Mouse (Mus musculus): ENCODE measurements at regions not wholly inside any gene's neighbourhood (a gene's known extent, or its start where the extent isn't known, plus 50 kb on each side); places are given as distances from the start of the nearest gene placed in this dataset.

GRCm38 (mm10) chr7:67462591-67462990 is 89.9 kb upstream of the Mef2a start:
- H3K27ac ChIP-seq (ENCODE audit: insufficient read depth, low read depth, low read length): 0 out of 2 replicates have a peak overlapping the region, but pooled peaks have one; percentile 1
- no peak overlapping the region for H3K4me3 ChIP-seq (ENCODE audit: insufficient read depth, low read depth, low read length)
- TF ChIP-seq POLR2A (IDR thresholded peaks at IDR 0.05; ENCODE audit: insufficient read depth, low read depth, low read length): no peak
- TF ChIP-seq CTCF (IDR thresholded peaks at IDR 0.05; ENCODE audit: insufficient read depth, low read depth, low read length): no peak
- 60% methylated on average over 9 of the region's 9 CpGs for WGBS
- H3K4me1 ChIP-seq (ENCODE audit: control insufficient read depth, insufficient read depth, low read length): peaks cover 35% of the 10 kb centered on the region

- TF ChIP-seq POLR2A (IDR thresholded peaks at IDR 0.05; ENCODE audit: insufficient read depth, low read depth, low read length): no peak
- peaks cover 35% of the 10 kb centered on the region for H3K4me1 ChIP-seq (ENCODE audit: control insufficient read depth, insufficient read depth, low read length)
- H3K4me3 ChIP-seq (ENCODE audit: insufficient read depth, low read depth, low read length): no peak overlapping the region
- WGBS: 71% methylated on average over 11 of the region's 11 CpGs
- H3K27ac ChIP-seq (ENCODE audit: insufficient read depth, low read depth, low read length): 0 out of 2 replicates have a peak overlapping the region, but pooled peaks have one; percentile 1
Observed at GRCm38 (mm10) chr7:67461333-67462255, 88.9 kb upstream of the Mef2a start.

GRCm38 (mm10) chr7:67459810-67460209 is 87.2 kb upstream of the Mef2a start:
- WGBS: 36% methylated on average over 10 of the region's 10 CpGs
- no peak overlapping the region for H3K4me3 ChIP-seq (ENCODE audit: insufficient read depth, low read depth, low read length)
- peak overlapping the region; percentile 35; the same call in 1 of the 2 replicates for H3K27ac ChIP-seq (ENCODE audit: insufficient read depth, low read depth, low read length)
- peaks cover 35% of the 10 kb centered on the region for H3K4me1 ChIP-seq (ENCODE audit: control insufficient read depth, insufficient read depth, low read length)
- TF ChIP-seq CTCF (IDR thresholded peaks at IDR 0.05; ENCODE audit: insufficient read depth, low read depth, low read length) (no peak), POLR2A (IDR thresholded peaks at IDR 0.05; ENCODE audit: insufficient read depth, low read depth, low read length) (no peak)

GRCm38 (mm10) chr7:67459209-67459608 is 86.6 kb upstream of the Mef2a start:
- Histone ChIP-seq H3K27ac (ENCODE audit: insufficient read depth, low read depth, low read length) (no peak overlapping the region), H3K4me3 (ENCODE audit: insufficient read depth, low read depth, low read length) (no peak overlapping the region)
- TF ChIP-seq CTCF (IDR thresholded peaks at IDR 0.05; ENCODE audit: insufficient read depth, low read depth, low read length): no peak
- TF ChIP-seq POLR2A (IDR thresholded peaks at IDR 0.05; ENCODE audit: insufficient read depth, low read depth, low read length): no peak

GRCm38 (mm10) chr7:67458640-67459039 is 86.0 kb upstream of the Mef2a start:
- no peak overlapping the region for H3K4me3 ChIP-seq (ENCODE audit: insufficient read depth, low read depth, low read length)
- 98% methylated on average over 4 of the region's 4 CpGs for WGBS
- H3K27ac ChIP-seq (ENCODE audit: insufficient read depth, low read depth, low read length): no peak overlapping the region
- peaks cover 35% of the 10 kb centered on the region for H3K4me1 ChIP-seq (ENCODE audit: control insufficient read depth, insufficient read depth, low read length)
- TF ChIP-seq CTCF (IDR thresholded peaks at IDR 0.05; ENCODE audit: insufficient read depth, low read depth, low read length): no peak
- TF ChIP-seq POLR2A (IDR thresholded peaks at IDR 0.05; ENCODE audit: insufficient read depth, low read depth, low read length): no peak

More at GRCm38 (mm10) chr7:67459209-67459608, 86.6 kb upstream of the Mef2a start:
- 96% methylated on average over 9 of the region's 9 CpGs for WGBS
- peaks cover 35% of the 10 kb centered on the region for H3K4me1 ChIP-seq (ENCODE audit: control insufficient read depth, insufficient read depth, low read length)

GRCm38 (mm10) chr7:67457898-67458297 is 85.2 kb upstream of the Mef2a start:
- 69% methylated on average over 1 of the region's 1 CpGs for WGBS
- no peak overlapping the region for H3K27ac ChIP-seq (ENCODE audit: insufficient read depth, low read depth, low read length)
- peaks cover 27% of the 10 kb centered on the region for H3K4me1 ChIP-seq (ENCODE audit: control insufficient read depth, insufficient read depth, low read length)
- no peak overlapping the region for H3K4me3 ChIP-seq (ENCODE audit: insufficient read depth, low read depth, low read length)
- TF ChIP-seq POLR2A (IDR thresholded peaks at IDR 0.05; ENCODE audit: insufficient read depth, low read depth, low read length) (no peak), CTCF (IDR thresholded peaks at IDR 0.05; ENCODE audit: insufficient read depth, low read depth, low read length) (no peak)

- no peak overlapping the region for H3K4me3 ChIP-seq (ENCODE audit: insufficient read depth, low read depth, low read length)
- TF ChIP-seq POLR2A (IDR thresholded peaks at IDR 0.05; ENCODE audit: insufficient read depth, low read depth, low read length): no peak
- TF ChIP-seq CTCF (IDR thresholded peaks at IDR 0.05; ENCODE audit: insufficient read depth, low read depth, low read length): no peak
- H3K27ac ChIP-seq (ENCODE audit: insufficient read depth, low read depth, low read length): no peak overlapping the region
- peaks cover 17% of the 10 kb centered on the region for H3K4me1 ChIP-seq (ENCODE audit: control insufficient read depth, insufficient read depth, low read length)
- WGBS: 87% methylated on average over 4 of the region's 4 CpGs
Observed at GRCm38 (mm10) chr7:67456015-67456414, 83.4 kb upstream of the Mef2a start.

GRCm38 (mm10) chr7:67454458-67454857 is 81.8 kb upstream of the Mef2a start:
- WGBS: 72% methylated on average over 4 of the region's 4 CpGs
- H3K4me1 ChIP-seq (ENCODE audit: control insufficient read depth, insufficient read depth, low read length): peaks cover 4% of the 10 kb centered on the region; the same call in 1 of the 2 replicates

GRCm38 (mm10) chr7:67451157-67451793 is 78.6 kb upstream of the Mef2a start:
- 72% methylated on average over 6 of the region's 6 CpGs for WGBS
- TF ChIP-seq CTCF (IDR thresholded peaks at IDR 0.05; ENCODE audit: insufficient read depth, low read depth, low read length) (no peak), POLR2A (IDR thresholded peaks at IDR 0.05; ENCODE audit: insufficient read depth, low read depth, low read length) (no peak)
- Histone ChIP-seq H3K4me3 (ENCODE audit: insufficient read depth, low read depth, low read length) (no peak overlapping the region), H3K27ac (ENCODE audit: insufficient read depth, low read depth, low read length) (no peak overlapping the region), H3K4me1 (ENCODE audit: control insufficient read depth, insufficient read depth, low read length) (peaks cover 7% of the 10 kb centered on the region)

More at GRCm38 (mm10) chr7:67454458-67454857, 81.8 kb upstream of the Mef2a start:
- Histone ChIP-seq H3K4me3 (ENCODE audit: insufficient read depth, low read depth, low read length) (no peak overlapping the region), H3K27ac (ENCODE audit: insufficient read depth, low read depth, low read length) (no peak overlapping the region)
- TF ChIP-seq POLR2A (IDR thresholded peaks at IDR 0.05; ENCODE audit: insufficient read depth, low read depth, low read length): no peak
- TF ChIP-seq CTCF (IDR thresholded peaks at IDR 0.05; ENCODE audit: insufficient read depth, low read depth, low read length): no peak
